Mouse (Mus musculus) MEL (cell line): ENCODE data around the gene H2al2a.

Experiments used
- BHLHE40 ChIP-seq: IDR thresholded peaks from 2 replicates; pipeline ENCODE4 v1.6.1; 2012; ENCODE audit warnings: low read depth, mild to moderate bottlenecking, inconsistent platforms, low read length, improper control_type of control experiment, borderline replicate concordance
- CTCF ChIP-seq, 3 experiments: IDR thresholded peaks in 2 of 3; conservative IDR thresholded peaks in 1 of 3; 2 replicates each; pipeline ENCODE4 v1.5.1; 2011 to 2012; ENCODE audit warnings: low read length in 3 of 3, low read depth in 2 of 3, mild to moderate bottlenecking in 2 of 3, improper control_type of control experiment in 1 of 3, inconsistent platforms in 1 of 3, mixed read lengths in 1 of 3, moderate library complexity in 1 of 3; ENCODE audit not compliant: control insufficient read depth in 1 of 3, insufficient read depth in 1 of 3, poor library complexity in 1 of 3, severe bottlenecking in 1 of 3
- EP300 ChIP-seq, 2 experiments: IDR thresholded peaks; 2 replicates each; pipeline ENCODE4 v1.6.1; 2011; ENCODE audit warnings: improper control_type of control experiment in 2 of 2, low read length in 2 of 2, low read depth in 1 of 2, mild to moderate bottlenecking in 1 of 2
- ETS1 ChIP-seq: IDR thresholded peaks from 2 replicates; pipeline ENCODE4 v1.6.1; 2012; ENCODE audit warnings: low read depth, mild to moderate bottlenecking, inconsistent platforms, low read length, improper control_type of control experiment, moderate library complexity
- JUND ChIP-seq: IDR thresholded peaks from 2 replicates; pipeline ENCODE4 v1.6.1; 2011; ENCODE audit warnings: low read depth, mild to moderate bottlenecking, improper control_type of control experiment, low read length
- POLR2A ChIP-seq, 2 experiments: IDR thresholded peaks; 2 replicates each; pipeline ENCODE4 v1.6.1; 2011 to 2012; ENCODE audit warnings: low read length in 2 of 2, mild to moderate bottlenecking in 2 of 2, control low read depth in 1 of 2, improper control_type of control experiment in 1 of 2, low read depth in 1 of 2, moderate library complexity in 1 of 2; ENCODE audit not compliant: control insufficient read depth in 1 of 2, insufficient read depth in 1 of 2, poor library complexity in 1 of 2
- POLR2AphosphoS2 ChIP-seq: IDR thresholded peaks from 2 replicates; pipeline ENCODE4 v1.6.1; 2011; ENCODE audit warnings: low read length, improper control_type of control experiment
- TCF12 ChIP-seq: IDR thresholded peaks from 2 replicates; pipeline ENCODE4 v1.6.1; 2014; ENCODE audit warnings: low read depth, mild to moderate bottlenecking, inconsistent platforms, low read length, improper control_type of control experiment, moderate library complexity
- UBTF ChIP-seq: IDR thresholded peaks from 2 replicates; pipeline ENCODE4 v1.6.1; 2012; ENCODE audit warnings: low read depth, mild to moderate bottlenecking, inconsistent platforms, low read length, improper control_type of control experiment, moderate library complexity, borderline replicate concordance; ENCODE audit not compliant: insufficient read depth
- USF1 ChIP-seq: IDR thresholded peaks from 2 replicates; pipeline ENCODE4 v1.6.1; 2014; ENCODE audit warnings: low read depth, mild to moderate bottlenecking, inconsistent platforms, low read length, improper control_type of control experiment, moderate library complexity
- USF2 ChIP-seq, 2 experiments: IDR thresholded peaks; 2 replicates each; pipeline ENCODE4 v1.6.1; 2011 to 2012; ENCODE audit warnings: improper control_type of control experiment in 2 of 2, low read length in 2 of 2, borderline replicate concordance in 1 of 2, inconsistent platforms in 1 of 2, low read depth in 1 of 2, mild to moderate bottlenecking in 1 of 2; ENCODE audit not compliant: insufficient read depth in 1 of 2

DNA sequence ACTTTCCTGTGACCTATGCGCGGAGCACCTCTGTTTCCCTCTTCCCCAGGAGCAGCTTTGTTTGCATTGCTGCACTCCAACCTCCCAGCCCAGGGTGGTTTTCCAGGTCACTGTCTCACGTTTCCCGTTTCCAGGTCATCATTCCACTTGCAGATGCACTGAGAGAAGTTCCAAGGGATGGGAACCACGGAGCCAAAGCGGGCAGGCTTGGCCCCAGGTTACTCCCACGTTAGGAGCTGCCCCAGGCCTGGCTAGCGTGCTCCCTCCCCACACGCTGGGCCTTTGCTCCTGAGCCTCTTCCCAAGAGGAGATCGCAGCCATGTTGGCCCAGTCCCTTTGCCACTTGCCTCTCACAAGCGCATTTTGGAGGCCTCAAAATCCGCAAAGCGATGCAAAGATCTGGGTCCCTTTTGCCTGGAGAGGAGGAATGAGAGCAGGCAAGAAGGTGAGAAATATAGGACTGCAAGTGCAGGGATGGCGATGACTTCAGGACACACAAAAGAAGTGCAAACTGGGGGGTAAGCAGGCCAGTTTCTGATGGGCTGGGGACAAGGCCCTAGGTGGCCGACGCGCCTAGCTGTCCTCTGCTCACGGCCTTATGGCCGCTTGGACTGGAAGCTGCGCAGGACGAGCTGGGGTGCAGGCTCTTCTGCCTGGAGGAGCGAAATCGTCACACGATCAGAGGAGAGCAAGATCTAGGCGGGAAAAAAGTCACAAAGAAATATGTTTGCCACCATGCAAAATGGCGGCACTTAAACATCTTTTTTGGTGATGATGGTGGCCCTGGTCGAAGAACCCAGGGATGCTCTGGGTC is 43.8 kb upstream of the H2al2a start:
- TF ChIP-seq EP300 (IDR thresholded peaks at IDR 0.05; ENCODE audit: low read depth in 1 of 2, low read length in 2 of 2) (no peak), UBTF (no peak), USF1 (no peak), JUND (no peak), CTCF (IDR thresholded peaks at IDR 0.05 in 2 of 3, conservative IDR thresholded peaks at IDR 0.05 in 1 of 3; ENCODE audit: control insufficient read depth in 1 of 3, insufficient read depth in 1 of 3, low read depth in 2 of 3, low read length in 3 of 3, poor library complexity in 1 of 3, severe bottlenecking in 1 of 3) (no peak), BHLHE40 (no peak), TCF12 (no peak), POLR2AphosphoS2 (no peak), USF2 (IDR thresholded peaks at IDR 0.05; ENCODE audit: borderline replicate concordance in 1 of 2, insufficient read depth in 1 of 2, low read depth in 1 of 2, low read length in 2 of 2) (no peak), ETS1 (no peak), POLR2A (IDR thresholded peaks at IDR 0.05; ENCODE audit: control insufficient read depth in 1 of 2, insufficient read depth in 1 of 2, low read depth in 1 of 2, low read length in 2 of 2, poor library complexity in 1 of 2) (no peak)
